Mouse (Mus musculus): ENCODE results near the gene Rhobtb3. TPM values are rescaled to one million over a fixed set of nuclear protein-coding genes. Genes with fewer than 3 reads are reported as not detected.
"Not testable (repeated sequence)": the region's sequence is repeated elsewhere in the genome, so short reads cannot be mapped to it uniquely, and the experiment has no call there.

Gene Rhobtb3
- total RNA-seq, 2 experiments from 2014 or later = 17.4 TPM

GRCm38 (mm10) chr13:75822366-75822765 is 121.4 kb downstream of the Rhobtb3 start:
- intact Hi-C loops (cut with DNase I); DNase-seq: not testable (repeated sequence)

GRCm38 (mm10) chr13:75819898-75820297 is 123.8 kb downstream of the Rhobtb3 start:
- DNase-seq = no peak
- intact Hi-C loops (cut with DNase I) = no loop called here

Other genes with a start within 250 kb of the Rhobtb3 start
- 10 to 100 TPM; 20.4 to 22.8 TPM for gene Ell2, start 237.2 kb downstream of the Rhobtb3 start, total RNA-seq (2021)
- 10 to 100 TPM; 54.1 to 55.2 TPM for gene Glrx, start 104.1 kb downstream of the Rhobtb3 start, total RNA-seq (2021)
- gene Spata9, start 23.2 kb upstream of the Rhobtb3 start, total RNA-seq (2021) = not detected
- gene Rfesd, start 74.8 kb upstream of the Rhobtb3 start, total RNA-seq (2021) = 10 to 100 TPM; 10.3 to 10.7 TPM
- not detected for gene Gpr150, start 113.1 kb upstream of the Rhobtb3 start, total RNA-seq (2021)
- gene Arsk, start 154.7 kb upstream of the Rhobtb3 start, total RNA-seq (2021) = 1 to 10 TPM; 4.4 to 5.2 TPM
- 10 to 100 TPM; 12.7 to 15.4 TPM for gene Ttc37, start 154.8 kb upstream of the Rhobtb3 start, total RNA-seq (2021)